Mouse (Mus musculus) kidney, adult 9 months (tissue): ENCODE results near the gene Fndc7.
"Not testable (repeated sequence)": the region's sequence is repeated elsewhere in the genome, so short reads cannot be mapped to it uniquely, and the experiment has no call there.

Source experiments
- DNase-seq: peaks from one replicate; pipeline ENCODE4 v3.0.0; 2022

The Fndc7 gene

GRCm38 (mm10) chr3:108853266-108853665 is 36.5 kb downstream of the Fndc7 start:
- DNase-seq: no peak

GRCm38 (mm10) chr3:108851996-108852697 is 37.7 kb downstream of the Fndc7 start:
- DNase-seq: peak; percentile 20

DNA sequence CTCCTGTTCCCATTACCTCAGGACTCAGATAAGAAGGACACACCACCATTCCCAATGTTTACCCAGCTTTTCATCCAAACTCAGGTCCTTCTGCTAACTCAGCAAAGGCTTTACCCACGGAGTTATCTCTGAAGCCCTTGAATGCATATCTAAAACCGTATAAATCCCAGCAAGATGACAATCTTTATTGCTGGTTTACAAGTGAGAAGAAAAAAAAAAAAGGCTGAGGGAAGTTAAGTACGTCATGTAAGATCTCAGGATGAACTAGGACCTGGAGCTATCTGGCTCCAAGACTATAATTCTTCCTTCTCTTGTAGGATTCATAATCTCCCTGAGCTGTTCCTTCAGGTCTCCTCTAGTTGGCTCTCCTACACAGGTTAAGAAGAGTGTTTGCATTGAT is 38.3 kb downstream of the Fndc7 start:
- no peak for DNase-seq

GRCm38 (mm10) chr3:108851075-108851474 is 38.7 kb downstream of the Fndc7 start:
- DNase-seq: no peak

DNA sequence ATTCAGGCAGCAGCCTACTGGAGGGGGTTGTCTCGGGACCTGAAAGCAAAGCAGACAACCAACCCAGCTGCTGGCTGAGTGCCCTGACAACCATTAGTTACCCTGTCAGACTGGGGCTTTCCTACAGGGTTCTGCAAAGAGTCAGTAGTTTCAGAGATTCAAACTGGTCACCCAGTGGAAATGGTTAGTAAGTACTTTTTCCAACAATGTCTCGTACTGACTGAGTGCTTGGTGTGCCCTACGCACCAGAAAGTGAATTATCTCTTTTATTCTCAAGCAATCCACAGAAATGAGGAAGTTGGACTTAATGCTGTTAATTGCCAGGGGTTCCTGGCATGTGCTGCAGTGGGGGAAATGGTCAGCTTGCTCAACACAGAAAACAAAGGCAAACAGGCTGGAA is 39.3 kb downstream of the Fndc7 start:
- DNase-seq: peak; percentile 20

DNA sequence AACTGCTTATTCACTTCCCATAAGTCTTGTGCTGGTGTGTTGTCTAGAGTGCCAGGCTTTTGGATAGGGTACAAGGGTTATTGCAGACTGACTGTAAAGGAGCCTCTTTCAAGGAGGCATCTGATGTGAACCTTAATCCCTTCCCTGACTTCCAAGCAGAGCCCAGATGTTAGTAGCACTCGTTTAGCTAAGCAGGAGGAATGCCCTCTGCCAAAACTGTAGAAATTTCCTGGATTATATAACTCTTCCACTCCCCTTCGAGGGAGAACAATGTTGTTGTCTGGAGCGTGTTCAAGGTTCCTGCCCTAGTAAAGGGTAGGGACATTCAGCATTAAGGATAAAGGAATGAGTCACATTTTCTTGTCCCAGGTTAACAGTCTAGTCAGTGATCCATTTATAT is 43.2 kb downstream of the Fndc7 start:
- peak; percentile 60 for DNase-seq

DNA sequence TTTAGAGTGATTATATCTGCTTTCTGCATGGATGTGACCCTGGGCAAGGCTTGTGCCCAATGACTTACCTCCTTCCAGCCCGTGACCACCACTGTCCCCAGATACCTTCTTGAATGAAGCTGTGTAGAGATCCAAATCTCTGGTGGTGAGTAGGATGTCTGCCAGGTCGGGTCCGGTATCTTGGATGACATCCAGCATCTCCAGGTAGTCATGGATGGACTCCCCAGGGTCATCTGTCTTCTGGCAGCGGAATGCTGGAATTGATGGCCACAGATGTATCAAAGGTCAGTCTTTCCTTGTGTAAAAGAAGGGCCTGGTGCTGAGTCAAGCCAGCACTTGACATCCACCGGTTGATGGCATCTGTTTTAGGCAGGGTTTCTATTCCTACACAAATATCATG is 45.3 kb downstream of the Fndc7 start:
- peak; percentile 83 for DNase-seq

DNA sequence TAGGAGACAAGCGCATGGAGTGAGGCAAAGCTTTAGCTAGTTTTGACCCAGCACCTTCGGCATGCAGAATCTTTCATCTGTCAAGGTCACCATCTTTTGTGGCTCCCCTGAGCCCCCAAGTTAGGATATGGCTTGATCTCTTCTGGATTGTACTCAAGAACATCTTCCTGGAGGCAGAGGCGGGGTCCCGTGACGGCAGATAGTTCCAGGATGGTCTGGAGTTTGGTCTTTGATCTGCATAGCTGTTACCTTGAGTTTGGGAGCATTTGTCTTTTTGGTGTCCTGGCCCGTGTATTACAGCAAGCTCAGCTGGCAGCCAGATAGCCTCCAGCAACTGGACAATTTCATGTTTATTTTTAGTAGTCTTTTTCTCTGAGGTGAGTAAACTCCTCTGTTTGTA is 45.8 kb downstream of the Fndc7 start:
- peak; percentile 44 for DNase-seq

GRCm38 (mm10) chr3:108840716-108841054 is 49.1 kb downstream of the Fndc7 start:
- DNase-seq: no peak

- peak; percentile 99 for DNase-seq
These were observed 49.6 kb downstream of the Fndc7 start, which contains the start of gene Stxbp3 for GRCm38 (mm10) chr3:108840000-108840715. TSS of gene Stxbp3 (minus strand) at chr3:108840526.

DNA sequence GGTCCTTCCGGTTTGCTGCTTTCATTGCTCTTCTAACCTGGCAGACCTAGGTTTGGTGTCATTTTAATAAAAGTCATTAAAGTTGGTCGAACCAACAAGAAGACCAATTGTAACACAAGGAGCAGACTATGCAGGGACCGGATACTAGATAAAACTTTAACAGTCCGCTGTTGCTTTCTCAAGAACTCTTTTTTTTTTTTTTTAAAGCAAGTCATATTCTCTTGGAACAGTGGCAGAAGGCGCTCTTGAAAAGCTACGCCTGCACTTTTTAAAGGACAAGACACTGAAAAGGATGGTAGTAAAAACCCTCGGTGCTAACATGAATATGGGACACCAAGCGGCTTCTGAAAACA is 50.2 kb downstream of the Fndc7 start:
- DNase-seq: no peak

GRCm38 (mm10) chr3:108838980-108839379 is 50.8 kb downstream of the Fndc7 start:
- no peak for DNase-seq

DNA sequence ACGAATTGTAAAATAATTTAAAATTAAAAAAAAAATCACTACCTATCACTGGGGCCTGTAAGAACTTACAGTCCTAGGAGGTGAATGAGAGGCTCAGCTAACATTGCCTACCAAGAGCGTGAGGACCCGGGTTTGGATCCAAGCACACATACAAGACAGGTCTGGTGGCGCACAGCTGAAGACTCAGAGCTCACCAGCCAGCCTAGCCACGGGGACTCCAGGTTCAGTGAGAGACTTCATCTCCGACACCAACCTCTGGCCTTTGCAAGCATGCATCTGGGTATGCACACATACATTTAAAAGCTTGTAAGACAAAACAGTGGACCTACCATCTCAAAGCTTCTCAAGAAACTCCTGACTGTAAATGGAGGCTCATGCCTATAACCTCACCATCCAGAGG is 52.9 kb downstream of the Fndc7 start:
- no peak for DNase-seq

DNA sequence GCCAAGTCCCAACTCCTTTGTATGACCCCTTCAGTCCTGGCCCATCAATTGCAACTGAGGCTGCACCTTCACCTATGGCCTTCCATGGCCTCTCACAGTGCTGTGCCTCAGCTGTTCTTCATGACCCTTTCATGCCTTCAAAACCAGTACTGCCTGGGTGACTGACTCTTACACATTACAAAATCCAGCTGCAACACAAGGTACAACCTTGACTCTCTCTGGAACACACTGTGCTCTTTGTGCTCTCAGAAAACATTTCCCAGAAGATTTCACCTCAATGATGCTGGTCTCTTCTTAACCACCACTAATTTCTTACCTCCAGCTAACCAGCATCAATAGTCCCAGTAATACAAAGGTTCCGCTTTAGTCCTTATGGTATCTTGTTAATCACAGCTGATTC is 56.1 kb downstream of the Fndc7 start:
- DNase-seq: not testable (repeated sequence)

GRCm38 (mm10) chr3:108831750-108832149 is 58.1 kb downstream of the Fndc7 start:
- DNase-seq: no peak

- DNase-seq: peak; percentile 90
These were observed 59.3 kb downstream of the Fndc7 start for GRCm38 (mm10) chr3:108830493-108830892.

- no peak for DNase-seq
These were observed 74.2 kb downstream of the Fndc7 start for GRCm38 (mm10) chr3:108815631-108816030.

GRCm38 (mm10) chr3:108810747-108811263 is 79.0 kb downstream of the Fndc7 start:
- DNase-seq: peak; percentile 34

DNA sequence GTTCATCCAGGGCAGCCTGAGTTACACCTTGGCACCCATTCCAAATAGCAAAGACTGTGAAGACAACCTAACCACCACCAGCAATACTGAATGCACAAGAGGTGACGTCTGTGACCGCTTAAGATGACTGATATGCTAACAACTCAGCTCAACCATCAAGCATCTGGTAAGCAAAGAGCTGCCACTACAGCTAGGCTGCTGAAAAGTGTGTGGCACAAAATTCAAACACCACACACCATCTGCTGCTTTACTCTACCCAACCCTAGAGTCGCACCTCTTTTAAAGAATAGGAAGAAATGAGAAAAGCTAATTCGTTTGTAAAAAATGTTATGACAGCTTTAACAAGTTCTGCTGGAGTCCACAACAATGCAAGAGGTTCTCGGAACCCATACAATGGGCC is 84.2 kb downstream of the Fndc7 start:
- DNase-seq: no peak
